Mouse (Mus musculus) kidney, adult 2 months (tissue): ENCODE results near the gene Pld5. TPM values are rescaled to one million over a fixed set of nuclear protein-coding genes. Genes with fewer than 3 reads are reported as not detected.

ENCODE experiments used
- DNase-seq: peaks from one replicate; pipeline ENCODE4 v3.0.0; 2021
- H3K27ac ChIP-seq: fragments of 200-500 bp; 2 replicates; pipeline ENCODE4 v1.5.1; 2012; ENCODE audit warnings: low read depth, low read length, control low read depth, inconsistent platforms; ENCODE audit not compliant: insufficient read depth
- H3K27me3 ChIP-seq: fragments of 200-500 bp; replicated peaks from 2 replicates; pipeline ENCODE4 v1.6.1; 2012; ENCODE audit warnings: mild to moderate bottlenecking, moderate library complexity, low read length, inconsistent platforms; ENCODE audit not compliant: control insufficient read depth, insufficient read depth
- H3K36me3 ChIP-seq: fragments of 200-500 bp; 2 replicates; pipeline ENCODE4 v1.6.1; 2012; ENCODE audit warnings: mild to moderate bottlenecking, moderate library complexity, low read length, inconsistent platforms; ENCODE audit not compliant: control insufficient read depth, insufficient read depth
- H3K4me1 ChIP-seq: fragments of 200-500 bp; 2 replicates; pipeline ENCODE4 v1.6.1; 2011; ENCODE audit warnings: low read length; ENCODE audit not compliant: control insufficient read depth, insufficient read depth
- H3K4me3 ChIP-seq: fragments of 200-500 bp; 2 replicates; pipeline ENCODE4 v1.5.1; 2011; ENCODE audit warnings: mild to moderate bottlenecking, low read depth, low read length, control low read depth; ENCODE audit not compliant: insufficient read depth
- CTCF ChIP-seq: fragments of 200-500 bp; conservative IDR thresholded peaks from 2 replicates; pipeline ENCODE4 v1.5.1; 2011; ENCODE audit warnings: low read depth, mild to moderate bottlenecking, control low read depth, low read length, moderate library complexity, mixed read lengths; ENCODE audit not compliant: insufficient read depth, insufficient read length
- POLR2A ChIP-seq: fragments of 200-500 bp; IDR thresholded peaks from one replicate; pipeline ENCODE4 v1.6.1; 2011; ENCODE audit warnings: low read depth, low read length, control low read depth
- WGBS: fragments of 180-500 bp; shearing (Covaris S2); methylation state at CpG from one replicate; pipeline ENCODE4 v1.1.7; 2018; 5-methylcytosine and 5-hydroxymethylcytosine counted together
- polyA plus RNA-seq: library from polyadenylated mRNA; depleted of rRNA; stranded (reverse); fragments of >200 nt; gene quantifications from 2 replicates; pipeline ENCODE4 v1.2.3, GENCODE M21; 2012

Gene Pld5
- polyA plus RNA-seq, 1 experiment, result not detected

- 92% methylated on average over 1 of the region's 1 CpGs for WGBS
- H3K27me3 ChIP-seq, result no peaks in the 10 kb centered on the region
- no peak for TF ChIP-seq CTCF
- TF ChIP-seq POLR2A, result no peak
- H3K36me3 ChIP-seq, result no peaks in the 10 kb centered on the region
- no peak for DNase-seq
- no peak overlapping the region for H3K27ac ChIP-seq
- H3K4me3 ChIP-seq, result no peak overlapping the region
- no peaks in the 10 kb centered on the region for H3K4me1 ChIP-seq
Measured at GRCm38 (mm10) chr1:176046375-176046774, 228.7 kb downstream of the Pld5 start.

- H3K4me1 ChIP-seq, result no peaks in the 10 kb centered on the region
- no peaks in the 10 kb centered on the region for H3K36me3 ChIP-seq
- no peak for TF ChIP-seq CTCF
- TF ChIP-seq POLR2A, result no peak
- no peak overlapping the region for H3K27ac ChIP-seq
- no peak for DNase-seq
- no peak overlapping the region for H3K4me3 ChIP-seq
- H3K27me3 ChIP-seq, result no peaks in the 10 kb centered on the region
- 81% methylated on average over 4 of the region's 4 CpGs for WGBS
Measured at GRCm38 (mm10) chr1:176043056-176043455, 232.1 kb downstream of the Pld5 start.

GRCm38 (mm10) chr1:176039923-176040322 lies 235.2 kb downstream of the Pld5 start:
- TF ChIP-seq POLR2A, result no peak
- TF ChIP-seq CTCF, result no peak
- H3K27ac ChIP-seq, result no peak overlapping the region
- no peak overlapping the region for H3K4me3 ChIP-seq
- no peak for DNase-seq
- no peaks in the 10 kb centered on the region for H3K36me3 ChIP-seq
- WGBS, result 93% methylated on average over 3 of the region's 3 CpGs
- no peaks in the 10 kb centered on the region for H3K4me1 ChIP-seq
- no peaks in the 10 kb centered on the region for H3K27me3 ChIP-seq

- no peaks in the 10 kb centered on the region for H3K27me3 ChIP-seq
- H3K4me3 ChIP-seq, result no peak overlapping the region
- no peak for DNase-seq
Measured at GRCm38 (mm10) chr1:176036028-176036427, 239.1 kb downstream of the Pld5 start.

GRCm38 (mm10) chr1:176034699-176035098 lies 240.4 kb downstream of the Pld5 start:
- Histone ChIP-seq H3K27ac (no peak overlapping the region), H3K36me3 (no peaks in the 10 kb centered on the region), H3K4me1 (no peaks in the 10 kb centered on the region), H3K27me3 (no peaks in the 10 kb centered on the region), H3K4me3 (no peak overlapping the region)
- DNase-seq, result no peak
- WGBS, result 74% methylated on average over 6 of the region's 6 CpGs
- TF ChIP-seq POLR2A (no peak), CTCF (no peak)

More at GRCm38 (mm10) chr1:176036028-176036427, 239.1 kb downstream of the Pld5 start:
- Histone ChIP-seq H3K36me3 (no peaks in the 10 kb centered on the region), H3K27ac (no peak overlapping the region), H3K4me1 (no peaks in the 10 kb centered on the region)
- TF ChIP-seq CTCF (no peak), POLR2A (no peak)
- WGBS, result 71% methylated on average over 3 of the region's 3 CpGs

- H3K4me3 ChIP-seq, result no peak overlapping the region
- WGBS, result 89% methylated on average over 5 of the region's 5 CpGs
- H3K36me3 ChIP-seq, result no peaks in the 10 kb centered on the region
- H3K4me1 ChIP-seq, result no peaks in the 10 kb centered on the region
- H3K27me3 ChIP-seq, result no peaks in the 10 kb centered on the region
- no peak for DNase-seq
- no peak overlapping the region for H3K27ac ChIP-seq
- TF ChIP-seq CTCF (no peak), POLR2A (no peak)
Measured at GRCm38 (mm10) chr1:176033698-176034097, 241.4 kb downstream of the Pld5 start.

- Histone ChIP-seq H3K4me3 (no peak overlapping the region), H3K27ac (no peak overlapping the region), H3K4me1 (no peaks in the 10 kb centered on the region), H3K27me3 (no peaks in the 10 kb centered on the region), H3K36me3 (no peaks in the 10 kb centered on the region)
- TF ChIP-seq CTCF (no peak), POLR2A (no peak)
- WGBS, result 92% methylated on average over 1 of the region's 1 CpGs
- no peak for DNase-seq
Measured at GRCm38 (mm10) chr1:176029063-176029462, 246.0 kb downstream of the Pld5 start.
